Comparison of ENCODE assay signal across 32 mouse cellular contexts in the genomic region with DNA sequence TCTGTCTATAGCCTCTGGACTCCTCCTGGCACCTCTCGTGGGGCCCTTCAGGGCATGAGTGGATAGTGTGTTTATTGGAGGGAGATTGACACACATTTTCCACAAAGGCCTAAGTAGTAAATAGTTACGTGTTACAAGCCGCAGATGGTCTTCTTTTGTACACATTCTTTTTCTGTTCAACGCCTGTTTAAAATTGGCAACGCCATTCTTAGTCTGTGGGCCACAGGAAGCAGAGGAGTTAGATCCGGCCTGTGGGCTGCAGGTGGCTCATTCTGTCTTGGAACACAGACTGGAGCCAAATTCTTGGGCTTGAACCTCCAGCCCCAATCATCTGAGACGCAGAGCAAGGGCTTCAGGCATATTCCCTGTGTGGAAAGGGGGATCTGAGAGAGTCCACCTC. TPM values are rescaled to one million over a fixed set of nuclear protein-coding genes. Genes with fewer than 3 reads are reported as not detected.
DNase-seq lines count a peak whose midpoint lies in the region; ATAC-seq and TF ChIP-seq lines count a peak whose summit lies in the region.
"Had no signal": no experiment of that assay in that cellular context is flagged by ENCODE, and none has a peak within 500 bp of the region (broad histone marks: within the 10 kb centered on the region; RNA-seq: fewer than 3 reads in every experiment).

No protein-coding gene starts in this region.

- no peak for ATAC-seq in forebrain, embryonic 14.5 days
- no peak for ATAC-seq in forebrain, postnatal 0 days
- no peak for ATAC-seq in limb, embryonic 12.5 days (ENCODE audit: insufficient number of reproducible peaks, insufficient read depth, low FRiP score, low TSS enrichment, low read depth)
- ATAC-seq: CD4-positive, CD25-positive, alpha-beta regulatory T cell, adult 4 months; intestine, embryonic 16.5 days had no signal

- WGBS in forebrain, embryonic 14.5 days: 48% methylated on average over 7 of the region's 7 CpGs
- WGBS in forebrain, postnatal 0 days: 34% methylated on average over 7 of the region's 7 CpGs
- WGBS in limb, embryonic 12.5 days: 52% methylated on average over 7 of the region's 7 CpGs

- H3K27me3 ChIP-seq in forebrain, embryonic 14.5 days (replicated peaks; ENCODE audit: control insufficient read depth, insufficient read depth, low read length): peaks cover 8% of the 10 kb centered on the region; the same call in 1 of the 2 replicates
- H3K27me3 ChIP-seq in forebrain, postnatal 0 days (ENCODE audit: insufficient read depth, low read length): no peaks in the 10 kb centered on the region
- no peaks in the 10 kb centered on the region for H3K27me3 ChIP-seq in limb, embryonic 12.5 days

- H3K4me1 ChIP-seq in forebrain, embryonic 14.5 days (ENCODE audit: control insufficient read depth, insufficient read depth, low read length): peaks cover 3% of the 10 kb centered on the region; the same call in 1 of the 2 replicates
- no peaks in the 10 kb centered on the region for H3K4me1 ChIP-seq in forebrain, postnatal 0 days (ENCODE audit: insufficient read depth)
- peaks cover 58% of the 10 kb centered on the region for H3K4me1 ChIP-seq in limb, embryonic 12.5 days (replicated peaks)

- no peak overlapping the region for H3K4me3 ChIP-seq in forebrain, embryonic 14.5 days (ENCODE audit: low read depth, low read length)
- no peak overlapping the region for H3K4me3 ChIP-seq in forebrain, postnatal 0 days (ENCODE audit: low read depth, low read length)
- no peak overlapping the region for H3K4me3 ChIP-seq in limb, embryonic 12.5 days (replicated peaks)
- H3K4me3 ChIP-seq: gastrocnemius, adult 2 months; hindbrain, embryonic 13.5 days; myocyte; neural tube, embryonic 13.5 days had no signal

- H3K9ac ChIP-seq in forebrain, embryonic 14.5 days (ENCODE audit: low read length): no peak overlapping the region
- no peak overlapping the region for H3K9ac ChIP-seq in forebrain, postnatal 0 days
- H3K9ac ChIP-seq in limb, embryonic 12.5 days (replicated peaks): no peak overlapping the region
- H3K9ac ChIP-seq: hindbrain, embryonic 13.5 days; liver, embryonic 14.5 days; lung, embryonic 14.5 days; neural tube, embryonic 13.5 days had no signal

- no peaks in the 10 kb centered on the region for H3K36me3 ChIP-seq in forebrain, embryonic 14.5 days (ENCODE audit: control insufficient read depth, insufficient read depth, low read length)
- H3K36me3 ChIP-seq in forebrain, postnatal 0 days (ENCODE audit: insufficient read depth): no peaks in the 10 kb centered on the region
- H3K36me3 ChIP-seq in limb, embryonic 12.5 days: no peaks in the 10 kb centered on the region
- H3K36me3 ChIP-seq: hindbrain, embryonic 13.5 days; neural tube, embryonic 13.5 days had no signal

- DNase-seq in forebrain, embryonic 14.5 days (ENCODE audit: low spot score): peak; percentile 46
- no peak for DNase-seq in forebrain, postnatal 0 days
- peak; percentile 32 for DNase-seq in right cerebral cortex, postnatal 25 days
- no peak for DNase-seq in right cerebral cortex, postnatal 36 days (ENCODE audit: low spot score in 2 of 2)
- no peak for DNase-seq in kidney, adult 9 months
- DNase-seq in ovary, adult 18-20 months (ENCODE audit: low spot score): no peak
- DNase-seq: adrenal gland, postnatal 25 days; cerebellum, adult 2 months; cerebellum, postnatal 14 days; gastrocnemius, adult 2 months; gastrocnemius, postnatal 36 days; heart, adult 18-20 months; heart, postnatal 4 days; kidney, adult 8-10 months; kidney, postnatal 14 days; layer of hippocampus, adult 9-11 months; liver; lung, embryonic 14.5 days; lung, postnatal 14 days; retina, postnatal 1 day; right cerebral cortex, postnatal 14 days; spleen, adult 18-20 months; thymus, adult 18-20 months; thymus, postnatal 25 days had no signal

- H3K27ac ChIP-seq in forebrain, embryonic 14.5 days (ENCODE audit: low read depth, low read length): no peak overlapping the region
- H3K27ac ChIP-seq in forebrain, postnatal 0 days (ENCODE audit: low read depth, low read length): no peak overlapping the region
- H3K27ac ChIP-seq in limb, embryonic 12.5 days: peak overlapping the region; percentile 35; the same call in 1 of the 2 replicates
- H3K27ac ChIP-seq: gastrocnemius, adult 2 months; hindbrain, embryonic 13.5 days; liver, embryonic 14.5 days; neural tube, embryonic 13.5 days had no signal

- no peak overlapping the region for H3K4me2 ChIP-seq in forebrain, embryonic 14.5 days (ENCODE audit: low read length)
- H3K4me2 ChIP-seq in forebrain, postnatal 0 days (ENCODE audit: low read depth): no peak overlapping the region
- H3K4me2 ChIP-seq in limb, embryonic 12.5 days: no peak overlapping the region
- H3K4me2 ChIP-seq: heart, embryonic 11.5 days; hindbrain, embryonic 13.5 days; lung, embryonic 14.5 days; neural tube, embryonic 13.5 days had no signal

- H3K9me3 ChIP-seq in forebrain, embryonic 14.5 days (replicated peaks; ENCODE audit: control insufficient read depth, low read length): no peaks in the 10 kb centered on the region
- H3K9me3 ChIP-seq in forebrain, postnatal 0 days (ENCODE audit: low read length): no peaks in the 10 kb centered on the region
- no peaks in the 10 kb centered on the region for H3K9me3 ChIP-seq in limb, embryonic 12.5 days
- H3K9me3 ChIP-seq: hindbrain, embryonic 13.5 days; neural tube, embryonic 13.5 days had no signal

- no peak for TF ChIP-seq CTCF in forebrain, postnatal 0 days (IDR thresholded peaks at IDR 0.05; ENCODE audit: low read depth)

RNA-seq across cellular contexts. Expression of a gene that starts 9.9 kb away (rescaled TPM):
- polyA plus RNA-seq in forebrain, embryonic 14.5 days (2014; fragmentation: Nextera tagmentation; extraction: Ambion mirVana): 33.2 and 40.1 TPM in 2 replicates
- 65.6 and 95.6 TPM in 2 replicates for total RNA-seq in forebrain, postnatal 0 days (2014; rRNA removed)
- 54.4 and 67.5 TPM in 2 replicates for polyA plus RNA-seq in forebrain, postnatal 0 days (2015; fragmentation: Nextera tagmentation; extraction: Ambion mirVana)
- polyA plus RNA-seq in limb, embryonic 12.5 days (2016; fragmentation: Nextera tagmentation; extraction: Ambion mirVana): 176 and 187 TPM in 2 replicates

Comparison
In these comparisons a context has a peak if more than half of its experiments do, and no peak if none do; other contexts are left out.
1. DNase-seq: peak in forebrain, embryonic 14.5 days (single experiment) and right cerebral cortex, postnatal 25 days (single experiment); none in forebrain, postnatal 0 days (single experiment), right cerebral cortex, postnatal 36 days (0 of 2), kidney, adult 9 months (single experiment) and ovary, adult 18-20 months (single experiment).